Mouse (Mus musculus): ENCODE measurements around the gene Znrf3.

Gene Znrf3

DNA sequence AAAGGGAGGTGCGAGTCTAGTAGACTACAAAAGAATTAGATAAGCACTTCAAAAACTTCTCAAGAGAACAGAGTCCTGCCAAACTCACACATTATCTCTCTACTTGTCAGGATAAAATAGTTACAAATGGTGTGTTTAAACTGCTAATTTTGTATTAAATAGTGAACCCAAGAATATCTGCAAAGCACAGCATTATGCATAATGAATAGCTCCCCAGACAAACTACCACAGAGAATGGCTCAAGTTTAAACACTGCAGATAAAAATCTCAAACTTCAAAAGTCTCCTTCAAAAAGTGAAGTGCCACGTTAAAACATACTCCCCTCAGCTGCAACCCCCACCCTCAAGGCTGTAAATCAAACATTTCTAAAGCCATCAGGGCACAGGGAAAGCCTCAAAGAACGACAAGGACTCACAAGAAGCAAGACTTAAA, 2.0 kb downstream of the Znrf3 start:
- DNase-seq (ENCODE audit: low read depth, low spot score) = no peak

GRCm38 (mm10) chr11:5437646-5438045, 7.0 kb downstream of the Znrf3 start:
- DNase-seq (ENCODE audit: low read depth, low spot score) = no peak

GRCm38 (mm10) chr11:5436988-5437387, 7.7 kb downstream of the Znrf3 start:
- no peak for DNase-seq (ENCODE audit: low read depth, low spot score)

GRCm38 (mm10) chr11:5435493-5435892, 9.2 kb downstream of the Znrf3 start:
- DNase-seq (ENCODE audit: low read depth, low spot score) = no peak

DNA sequence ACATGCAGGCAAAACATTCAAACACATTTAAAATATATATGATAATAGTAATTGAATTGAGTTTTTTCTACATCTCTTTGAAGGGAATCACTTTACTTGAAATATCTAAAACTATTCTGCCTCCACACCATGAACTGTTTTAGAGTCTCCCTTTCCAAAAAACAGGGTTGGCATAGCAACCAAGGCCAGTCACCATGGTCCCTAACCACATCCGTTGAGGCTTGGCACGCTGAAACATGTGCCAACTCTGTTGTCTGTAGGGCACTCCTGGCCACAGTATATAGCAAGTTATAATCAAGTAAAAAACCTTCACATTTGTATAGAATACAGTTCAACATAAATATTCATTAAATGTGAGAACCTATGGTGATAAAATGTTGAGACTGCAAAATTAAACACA, 12.3 kb downstream of the Znrf3 start:
- DNase-seq (ENCODE audit: low read depth, low spot score) = no peak

DNA sequence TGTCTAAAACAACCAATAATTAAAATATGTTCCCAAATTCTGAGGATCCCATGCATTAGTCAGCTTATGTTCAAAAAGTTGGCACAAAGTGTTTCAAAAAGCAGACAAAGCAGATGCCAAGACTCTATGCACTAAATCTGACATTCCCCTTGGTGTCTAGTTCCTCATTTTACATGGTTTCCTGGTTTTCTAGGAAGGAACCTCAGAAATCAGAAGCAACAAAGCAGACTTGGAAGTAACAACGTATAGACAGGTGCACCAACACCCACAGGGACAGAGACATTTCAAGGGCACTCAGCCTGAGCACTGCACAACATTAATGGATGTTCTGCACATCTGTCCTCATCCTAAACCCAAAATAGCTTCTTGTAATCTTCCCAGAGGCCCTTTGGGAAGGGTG, 13.8 kb downstream of the Znrf3 start:
- DNase-seq (ENCODE audit: low read depth, low spot score) = no peak

DNA sequence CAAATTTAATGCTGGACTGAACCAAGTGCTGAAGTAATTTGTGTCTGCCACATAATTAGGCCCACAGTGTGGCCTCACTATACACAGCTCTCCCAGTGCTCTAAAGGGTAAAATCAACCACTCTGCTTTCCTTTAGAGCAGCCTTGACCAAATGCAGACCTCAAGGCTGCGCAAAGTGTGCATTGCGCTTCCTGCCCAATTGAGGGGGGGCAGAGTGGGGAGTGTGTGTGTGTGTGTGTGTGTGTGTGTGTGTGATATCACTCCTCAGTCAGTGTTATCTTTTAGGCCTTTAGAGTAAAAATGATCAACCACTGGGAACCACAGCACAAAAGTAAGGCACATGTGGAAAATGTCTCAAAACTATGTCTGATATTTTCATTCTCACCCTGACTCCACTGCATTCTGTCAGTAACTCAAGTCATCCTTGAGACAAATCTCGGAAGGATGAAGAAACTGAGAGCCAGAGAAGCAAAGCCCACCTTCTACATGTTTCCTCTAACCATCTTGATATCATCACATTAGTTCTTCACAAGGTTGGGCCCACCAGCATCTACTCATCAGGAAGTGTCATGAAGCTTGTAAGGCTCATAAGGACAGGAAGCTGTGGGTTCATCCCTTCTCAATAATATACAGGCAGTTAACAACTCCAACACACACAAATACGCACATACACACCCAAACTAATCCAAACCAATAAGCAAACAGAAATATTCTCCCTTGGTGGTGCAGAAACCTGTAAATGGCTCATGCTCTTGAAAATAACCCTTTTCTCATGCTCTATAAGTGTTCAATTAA, 15.1 kb downstream of the Znrf3 start:
- DNase-seq (ENCODE audit: low read depth, low spot score) = no peak

- no peak for DNase-seq (ENCODE audit: low read depth, low spot score)
These were observed 17.4 kb downstream of the Znrf3 start for GRCm38 (mm10) chr11:5427251-5427650.

DNA sequence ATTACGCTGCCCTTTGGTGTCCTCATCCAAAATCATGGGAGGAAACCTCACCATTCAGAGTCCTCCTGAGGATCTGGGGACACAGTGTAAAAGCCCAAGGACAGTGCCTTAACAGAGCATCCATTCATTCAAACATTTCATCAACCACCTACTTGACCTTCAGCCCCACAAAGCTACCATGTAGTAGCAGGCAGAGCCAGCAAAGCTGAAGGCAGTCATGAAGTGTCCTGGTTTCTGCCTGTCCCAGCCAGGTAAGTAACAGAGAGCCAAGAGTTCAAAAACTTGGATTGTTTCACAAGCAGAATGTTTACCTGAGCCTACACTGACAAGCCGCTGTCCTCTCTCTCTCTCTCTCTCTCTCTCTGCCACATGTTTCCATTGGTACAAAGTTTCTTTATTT, 18.3 kb downstream of the Znrf3 start:
- DNase-seq (ENCODE audit: low read depth, low spot score) = no peak

DNA sequence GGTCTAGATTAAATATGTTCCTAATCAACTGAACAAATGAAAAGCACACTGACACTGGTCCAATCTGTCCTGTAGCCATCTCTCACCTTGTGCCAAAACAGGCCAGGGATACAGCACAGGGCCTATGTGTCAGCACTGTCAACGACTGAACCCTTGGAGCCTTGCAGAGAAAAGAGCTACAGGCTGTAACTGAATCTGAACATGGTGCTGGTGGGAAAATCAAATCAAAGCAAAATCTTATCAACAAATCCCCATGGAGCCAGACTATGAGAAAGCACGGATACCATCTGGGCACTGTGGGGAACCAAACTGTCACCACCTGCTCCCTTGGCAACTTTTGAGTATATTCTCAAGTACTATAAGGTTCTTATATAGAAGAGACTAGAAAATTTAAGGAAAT, 19.5 kb downstream of the Znrf3 start:
- DNase-seq (ENCODE audit: low read depth, low spot score) = no peak

GRCm38 (mm10) chr11:5424185-5424584, 20.5 kb downstream of the Znrf3 start:
- DNase-seq (ENCODE audit: low read depth, low spot score) = no peak

DNA sequence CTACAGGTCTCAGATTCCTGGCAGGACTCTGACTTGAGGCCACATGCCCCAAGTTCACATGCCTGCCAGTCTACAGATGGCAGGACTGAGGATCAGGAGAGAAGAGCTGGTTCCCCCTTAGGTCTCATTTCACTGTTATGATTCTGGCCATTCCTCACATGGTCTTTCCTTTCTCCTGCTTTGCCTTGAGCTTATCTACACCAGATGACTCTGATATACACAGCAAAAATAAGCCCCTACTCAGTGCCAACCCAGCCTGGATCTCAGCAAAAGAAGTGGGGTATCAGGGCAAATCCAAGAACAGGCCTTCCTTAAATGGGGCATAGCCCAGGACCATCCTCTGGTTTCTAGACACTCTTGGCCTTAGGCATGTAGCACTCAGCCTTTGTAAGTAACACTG, 21.6 kb downstream of the Znrf3 start:
- DNase-seq (ENCODE audit: low read depth, low spot score) = no peak

- DNase-seq (ENCODE audit: low read depth, low spot score) = no peak
These were observed 22.4 kb downstream of the Znrf3 start for GRCm38 (mm10) chr11:5422252-5422636.

GRCm38 (mm10) chr11:5421506-5422251, 23.0 kb downstream of the Znrf3 start:
- DNase-seq (ENCODE audit: low read depth, low spot score) = no peak

GRCm38 (mm10) chr11:5415617-5416338, 28.9 kb downstream of the Znrf3 start:
- peak; percentile 78 for DNase-seq (ENCODE audit: low read depth, low spot score)

DNA sequence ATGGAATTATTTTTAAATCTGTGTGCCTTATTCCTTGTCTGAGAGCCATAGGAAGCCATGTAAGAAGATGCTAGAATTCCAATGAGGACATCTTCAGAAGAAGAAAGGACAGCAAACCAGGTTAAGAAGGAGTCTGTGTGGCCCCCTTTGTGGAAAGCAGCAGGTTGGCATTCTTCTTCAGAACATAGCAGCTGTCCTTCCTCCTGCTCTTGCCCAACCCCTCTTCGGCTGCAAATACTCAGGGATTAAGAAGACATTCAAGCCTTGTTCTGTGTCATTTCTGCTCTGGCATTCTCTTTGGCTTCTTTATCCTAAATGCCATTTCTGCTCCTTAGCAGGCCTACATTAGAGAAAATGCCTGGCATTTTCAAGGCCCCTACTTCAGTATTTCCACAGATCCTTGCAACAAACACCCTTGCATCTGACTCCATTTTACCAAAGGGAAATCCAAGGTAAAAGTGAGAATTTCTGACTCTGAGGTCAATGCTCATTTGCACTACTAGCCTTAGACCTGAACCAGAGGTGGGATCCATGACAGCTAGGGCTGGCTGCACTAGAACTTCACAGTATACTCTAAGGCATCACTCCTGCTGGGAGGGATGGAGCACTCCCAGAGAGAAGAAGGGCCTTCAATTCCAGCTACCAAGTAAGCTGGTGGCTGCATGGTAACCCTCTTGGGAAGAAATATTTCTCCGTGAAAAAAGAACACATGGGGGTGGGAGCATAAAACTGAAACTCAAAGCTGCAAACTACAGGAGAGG, 29.6 kb downstream of the Znrf3 start:
- no peak for DNase-seq (ENCODE audit: low read depth, low spot score)

DNA sequence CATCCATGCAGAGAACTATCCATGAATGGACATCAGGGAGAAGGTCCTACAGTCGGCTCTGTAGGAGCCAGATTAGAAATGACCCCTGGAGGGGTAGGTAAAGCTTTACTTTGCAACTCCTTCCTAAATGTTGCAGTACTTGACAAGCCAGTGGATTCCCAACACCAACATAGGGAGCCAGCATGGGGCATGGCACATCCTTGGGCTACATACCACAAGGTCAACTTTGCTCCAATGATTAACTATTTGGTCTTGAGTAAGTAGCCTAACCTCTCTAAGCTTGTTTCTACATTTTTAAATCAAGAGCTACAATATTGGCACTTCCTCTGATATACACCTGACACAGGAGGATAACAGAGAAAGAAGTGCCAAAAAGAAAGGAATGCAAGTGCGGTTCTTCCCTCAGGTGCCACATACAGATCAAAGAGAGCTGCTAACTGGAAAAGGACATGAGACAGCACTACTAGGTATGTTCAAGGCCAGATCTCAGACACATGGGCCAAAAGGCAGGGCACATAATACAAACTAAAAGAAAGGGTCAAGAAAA, 31.9 kb downstream of the Znrf3 start:
- no peak for DNase-seq (ENCODE audit: low read depth, low spot score)

DNA sequence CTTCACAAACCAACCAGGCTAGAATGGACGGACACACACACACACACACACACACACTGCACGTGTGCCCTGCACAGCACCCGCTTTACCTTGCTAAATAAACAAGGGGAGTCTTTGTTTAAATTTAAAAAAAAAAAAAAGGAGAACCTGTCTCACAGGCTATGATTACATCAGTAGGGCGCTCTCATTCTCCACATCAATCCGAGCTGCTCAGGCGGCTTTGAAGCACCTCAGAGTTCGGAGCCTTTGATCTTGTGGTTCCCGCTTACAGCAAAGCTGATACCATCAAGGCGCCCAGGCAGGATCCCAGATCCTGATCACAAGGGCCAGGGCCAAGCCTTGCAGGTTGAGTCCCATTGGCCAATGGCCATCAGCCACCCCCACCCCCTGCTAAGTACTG, 33.1 kb downstream of the Znrf3 start:
- peak; percentile 41 for DNase-seq (ENCODE audit: low read depth, low spot score)

DNA sequence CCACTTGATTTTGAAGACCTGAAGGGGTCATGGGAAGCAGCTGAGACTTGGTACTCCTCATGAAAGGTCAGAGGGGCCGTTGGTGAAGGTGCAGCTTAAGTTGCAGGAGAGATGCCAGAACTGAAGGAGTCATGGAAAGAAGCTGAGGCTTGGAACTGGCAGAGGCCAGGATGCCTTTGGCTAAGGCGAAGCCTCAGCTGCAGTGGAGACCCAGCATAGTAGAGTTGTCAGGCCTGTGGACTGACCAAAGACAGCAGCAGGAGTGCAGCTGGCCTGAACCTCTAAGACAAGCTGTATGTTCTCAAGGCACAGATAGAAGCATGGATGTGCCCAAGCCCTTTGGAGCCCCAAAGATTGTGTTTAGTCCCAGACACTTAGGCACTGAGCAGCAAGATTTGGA, 40.5 kb downstream of the Znrf3 start:
- DNase-seq (ENCODE audit: low read depth, low spot score) = no peak

DNA sequence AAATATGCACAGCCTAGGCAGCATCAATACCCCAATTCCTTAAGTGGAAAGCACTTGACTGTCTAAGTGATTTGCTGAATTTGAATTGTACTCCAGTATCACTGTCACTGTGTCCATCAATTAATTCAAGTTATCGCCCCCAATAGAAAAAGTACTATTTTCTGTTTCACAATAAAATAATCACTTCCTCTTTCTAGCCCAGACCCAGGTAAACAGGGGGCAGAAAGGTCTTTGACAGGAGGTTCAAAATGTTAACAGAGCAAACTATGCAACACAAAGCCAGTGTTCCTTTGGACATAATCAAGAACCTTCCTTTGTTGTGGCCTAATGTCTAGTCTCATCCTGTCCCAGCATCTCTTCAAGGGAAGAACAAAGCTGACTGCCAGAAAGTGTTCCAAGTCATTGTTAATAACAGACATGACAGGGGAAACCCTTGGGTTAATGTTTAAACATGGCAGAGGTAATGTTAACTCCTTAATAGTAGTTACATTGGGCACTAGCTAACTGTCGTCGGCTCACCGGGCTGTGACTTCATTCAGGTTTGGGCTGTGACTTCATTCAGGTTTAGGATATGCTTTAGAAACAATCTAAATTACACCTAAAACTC, 42.4 kb downstream of the Znrf3 start:
- no peak for DNase-seq (ENCODE audit: low read depth, low spot score)

Data from forelimb bud, embryonic 11.5 days (tissue).